Mouse (Mus musculus): Measurements from ENCODE around the gene 5031439G07Rik. TPM values are rescaled to one million over a fixed set of nuclear protein-coding genes. Genes with fewer than 3 reads are reported as not detected.

5031439G07Rik gene
- polyA plus RNA-seq, 1 experiment from 2014 or later, result 14.1 TPM

GRCm38 (mm10) chr15:84950053-84950452 is 38.3 kb downstream of the 5031439G07Rik start:
- Histone ChIP-seq H3K9ac (ENCODE audit: low read length) (no peak overlapping the region), H3K4me3 (ENCODE audit: low read depth, low read length) (no peak overlapping the region), H3K36me3 (ENCODE audit: control insufficient read depth, insufficient read depth, low read length) (peaks cover 82% of the 10 kb centered on the region), H3K4me1 (ENCODE audit: control insufficient read depth, insufficient read depth, low read length) (no peaks in the 10 kb centered on the region), H3K27me3 (replicated peaks; ENCODE audit: control insufficient read depth, insufficient read depth, low read length) (no peaks in the 10 kb centered on the region), H3K27ac (ENCODE audit: low read depth, low read length) (no peak overlapping the region), H3K9me3 (replicated peaks; ENCODE audit: control insufficient read depth, low read length) (no peaks in the 10 kb centered on the region), H3K4me2 (ENCODE audit: low read length) (no peak overlapping the region)
- ATAC-seq (no peak), DNase-seq (ENCODE audit: low spot score) (no peak)
- WGBS, result 91% methylated on average over 4 of the region's 4 CpGs

- no peaks in the 10 kb centered on the region for H3K27me3 ChIP-seq (replicated peaks; ENCODE audit: control insufficient read depth, insufficient read depth, low read length)
- H3K9me3 ChIP-seq (replicated peaks; ENCODE audit: control insufficient read depth, low read length), result no peaks in the 10 kb centered on the region
- peaks cover 72% of the 10 kb centered on the region for H3K36me3 ChIP-seq (ENCODE audit: control insufficient read depth, insufficient read depth, low read length)
- H3K4me1 ChIP-seq (ENCODE audit: control insufficient read depth, insufficient read depth, low read length), result no peaks in the 10 kb centered on the region
- no peak overlapping the region for H3K4me2 ChIP-seq (ENCODE audit: low read length)
- ATAC-seq (no peak), DNase-seq (ENCODE audit: low spot score) (no peak)
- H3K27ac ChIP-seq (ENCODE audit: low read depth, low read length), result no peak overlapping the region
- no peak overlapping the region for H3K9ac ChIP-seq (ENCODE audit: low read length)
- 82% methylated on average over 14 of the region's 14 CpGs for WGBS
- H3K4me3 ChIP-seq (ENCODE audit: low read depth, low read length), result no peak overlapping the region
These were observed 39.4 kb downstream of the 5031439G07Rik start for GRCm38 (mm10) chr15:84948990-84949389.

DNA sequence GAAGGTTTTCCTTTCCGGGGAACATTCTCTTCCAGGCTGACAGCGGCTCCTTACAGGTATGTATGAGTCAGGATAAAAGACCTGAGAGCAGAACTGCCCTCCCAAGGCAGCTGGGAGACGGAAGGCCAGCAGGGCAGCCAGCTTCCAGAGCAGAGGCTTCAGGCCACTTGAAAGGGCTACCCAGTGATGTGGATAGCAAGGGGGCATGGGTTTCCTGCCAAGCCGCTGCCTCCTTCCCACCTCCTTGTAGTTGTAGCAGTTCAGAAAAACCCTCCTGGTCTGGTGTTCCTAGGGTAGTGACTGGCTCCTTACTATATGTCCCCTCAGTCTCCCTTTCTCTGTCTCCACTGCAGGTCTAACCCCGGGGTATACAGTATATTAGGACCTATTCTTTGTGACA is 44.0 kb downstream of the 5031439G07Rik start:
- Histone ChIP-seq H3K4me2 (ENCODE audit: low read length) (no peak overlapping the region), H3K27ac (ENCODE audit: low read depth, low read length) (no peak overlapping the region), H3K4me3 (ENCODE audit: low read depth, low read length) (no peak overlapping the region), H3K4me1 (ENCODE audit: control insufficient read depth, insufficient read depth, low read length) (no peaks in the 10 kb centered on the region), H3K36me3 (ENCODE audit: control insufficient read depth, insufficient read depth, low read length) (peaks cover 60% of the 10 kb centered on the region), H3K9ac (ENCODE audit: low read length) (no peak overlapping the region), H3K9me3 (replicated peaks; ENCODE audit: control insufficient read depth, low read length) (no peaks in the 10 kb centered on the region), H3K27me3 (replicated peaks; ENCODE audit: control insufficient read depth, insufficient read depth, low read length) (no peaks in the 10 kb centered on the region)
- ATAC-seq, result no peak
- DNase-seq (ENCODE audit: low spot score), result no peak
- 87% methylated on average over 5 of the region's 5 CpGs for WGBS

DNA sequence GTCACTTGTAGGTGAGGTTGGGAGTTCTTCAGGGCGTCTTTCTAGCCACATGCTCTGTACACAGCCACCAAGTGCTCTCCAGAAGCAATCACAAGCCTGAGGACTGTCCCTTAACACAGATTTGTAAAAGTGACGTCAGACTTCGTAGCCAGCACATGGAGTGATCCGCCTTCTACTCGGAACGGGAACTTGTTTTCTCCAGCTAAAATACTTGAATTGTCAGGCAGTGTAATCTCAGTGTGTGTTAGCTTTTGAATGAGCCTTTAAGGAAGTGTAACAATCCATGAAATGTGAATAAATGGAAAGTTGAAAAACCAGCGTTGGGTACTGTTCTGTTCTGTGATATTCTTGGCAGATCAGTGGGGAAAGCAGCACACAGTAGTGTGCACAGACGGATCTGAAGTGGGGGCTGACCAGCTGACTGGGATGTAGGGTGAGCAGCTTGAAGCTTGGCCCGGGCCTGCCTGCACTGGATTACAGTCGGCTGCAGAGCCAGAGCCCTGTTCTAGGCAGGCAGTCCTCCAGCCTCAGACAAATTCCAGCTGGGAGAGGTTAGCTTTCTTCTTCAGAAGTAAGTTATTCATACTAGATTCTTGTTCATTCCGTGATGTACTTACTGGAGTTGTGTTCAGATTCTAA is 45.6 kb downstream of the 5031439G07Rik start:
- Histone ChIP-seq H3K27ac (ENCODE audit: low read depth, low read length) (no peak overlapping the region), H3K27me3 (replicated peaks; ENCODE audit: control insufficient read depth, insufficient read depth, low read length) (no peaks in the 10 kb centered on the region), H3K36me3 (ENCODE audit: control insufficient read depth, insufficient read depth, low read length) (peaks cover 60% of the 10 kb centered on the region), H3K9me3 (replicated peaks; ENCODE audit: control insufficient read depth, low read length) (no peaks in the 10 kb centered on the region), H3K4me1 (ENCODE audit: control insufficient read depth, insufficient read depth, low read length) (no peaks in the 10 kb centered on the region), H3K4me2 (ENCODE audit: low read length) (no peak overlapping the region), H3K9ac (ENCODE audit: low read length) (no peak overlapping the region), H3K4me3 (ENCODE audit: low read depth, low read length) (no peak overlapping the region)
- WGBS, result 66% methylated on average over 11 of the region's 11 CpGs
- no peak for DNase-seq (ENCODE audit: low spot score)
- peak; percentile 48; the same call in 1 of the 2 replicates for ATAC-seq

DNA sequence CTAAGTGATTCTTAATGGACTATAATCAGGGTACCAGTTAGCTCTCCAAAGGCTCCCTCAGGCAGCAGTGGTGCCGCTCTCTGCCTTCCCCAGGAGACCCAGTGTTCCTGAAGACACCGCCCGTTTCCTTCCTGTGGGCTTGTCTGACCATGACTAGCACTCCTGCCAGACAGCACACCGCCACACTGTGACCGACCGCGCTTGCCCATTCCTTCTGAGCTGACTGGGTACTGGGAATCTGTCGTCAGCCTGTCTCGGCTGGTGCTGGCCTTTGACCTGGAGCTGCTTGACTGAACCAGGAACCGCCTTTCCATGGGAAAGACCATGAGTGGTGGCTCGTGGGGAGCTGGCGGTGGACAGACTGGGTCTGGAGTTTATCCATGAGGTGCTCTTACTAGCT is 48.2 kb downstream of the 5031439G07Rik start:
- ATAC-seq, result no peak
- Histone ChIP-seq H3K4me2 (ENCODE audit: low read length) (no peak overlapping the region), H3K27me3 (replicated peaks; ENCODE audit: control insufficient read depth, insufficient read depth, low read length) (no peaks in the 10 kb centered on the region), H3K4me3 (ENCODE audit: low read depth, low read length) (no peak overlapping the region), H3K27ac (ENCODE audit: low read depth, low read length) (no peak overlapping the region), H3K9me3 (replicated peaks; ENCODE audit: control insufficient read depth, low read length) (no peaks in the 10 kb centered on the region), H3K36me3 (ENCODE audit: control insufficient read depth, insufficient read depth, low read length) (peaks cover 77% of the 10 kb centered on the region), H3K9ac (ENCODE audit: low read length) (no peak overlapping the region), H3K4me1 (ENCODE audit: control insufficient read depth, insufficient read depth, low read length) (no peaks in the 10 kb centered on the region)
- 89% methylated on average over 12 of the region's 12 CpGs for WGBS
- DNase-seq (ENCODE audit: low spot score), result no peak

- H3K36me3 ChIP-seq (ENCODE audit: control insufficient read depth, insufficient read depth, low read length), result peaks cover 100% of the 10 kb centered on the region
- ATAC-seq (no peak), DNase-seq (ENCODE audit: low spot score) (peak; percentile 17)
- no peak overlapping the region for H3K4me2 ChIP-seq (ENCODE audit: low read length)
- H3K4me1 ChIP-seq (ENCODE audit: control insufficient read depth, insufficient read depth, low read length), result no peaks in the 10 kb centered on the region
- H3K27me3 ChIP-seq (replicated peaks; ENCODE audit: control insufficient read depth, insufficient read depth, low read length), result no peaks in the 10 kb centered on the region
- no peaks in the 10 kb centered on the region for H3K9me3 ChIP-seq (replicated peaks; ENCODE audit: control insufficient read depth, low read length)
- no peak overlapping the region for H3K4me3 ChIP-seq (ENCODE audit: low read depth, low read length)
- H3K9ac ChIP-seq (ENCODE audit: low read length), result no peak overlapping the region
- H3K27ac ChIP-seq (ENCODE audit: low read depth, low read length), result no peak overlapping the region
- 80% methylated on average over 16 of the region's 16 CpGs for WGBS
These were observed 53.5 kb downstream of the 5031439G07Rik start for GRCm38 (mm10) chr15:84934901-84935300.

DNA sequence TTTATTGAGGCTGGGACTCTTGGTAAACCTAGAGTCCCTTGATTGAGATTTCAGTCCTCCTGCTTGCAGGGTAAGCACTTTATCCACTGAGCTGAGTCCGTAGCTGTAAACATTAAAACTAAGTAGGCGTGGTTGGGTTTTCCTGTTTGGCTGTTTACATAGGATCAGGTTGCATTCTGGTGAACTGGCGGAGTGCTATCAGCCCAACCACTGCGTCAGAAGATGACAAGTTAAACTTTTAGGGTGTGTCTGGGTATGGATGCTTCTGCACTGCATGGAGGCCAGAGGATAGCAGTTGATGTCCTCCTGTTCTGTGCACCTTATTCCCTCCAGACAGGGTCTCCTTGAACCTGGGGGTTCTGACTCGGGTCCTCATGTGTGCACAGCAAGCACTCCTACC is 56.0 kb downstream of the 5031439G07Rik start:
- Histone ChIP-seq H3K27me3 (replicated peaks; ENCODE audit: control insufficient read depth, insufficient read depth, low read length) (no peaks in the 10 kb centered on the region), H3K4me1 (ENCODE audit: control insufficient read depth, insufficient read depth, low read length) (no peaks in the 10 kb centered on the region), H3K9ac (ENCODE audit: low read length) (no peak overlapping the region), H3K4me2 (ENCODE audit: low read length) (no peak overlapping the region), H3K27ac (ENCODE audit: low read depth, low read length) (no peak overlapping the region), H3K4me3 (ENCODE audit: low read depth, low read length) (no peak overlapping the region), H3K36me3 (ENCODE audit: control insufficient read depth, insufficient read depth, low read length) (peaks cover 98% of the 10 kb centered on the region), H3K9me3 (replicated peaks; ENCODE audit: control insufficient read depth, low read length) (no peaks in the 10 kb centered on the region)
- DNase-seq (ENCODE audit: low spot score) (no peak), ATAC-seq (no peak)
- 88% methylated on average over 5 of the region's 5 CpGs for WGBS

DNA sequence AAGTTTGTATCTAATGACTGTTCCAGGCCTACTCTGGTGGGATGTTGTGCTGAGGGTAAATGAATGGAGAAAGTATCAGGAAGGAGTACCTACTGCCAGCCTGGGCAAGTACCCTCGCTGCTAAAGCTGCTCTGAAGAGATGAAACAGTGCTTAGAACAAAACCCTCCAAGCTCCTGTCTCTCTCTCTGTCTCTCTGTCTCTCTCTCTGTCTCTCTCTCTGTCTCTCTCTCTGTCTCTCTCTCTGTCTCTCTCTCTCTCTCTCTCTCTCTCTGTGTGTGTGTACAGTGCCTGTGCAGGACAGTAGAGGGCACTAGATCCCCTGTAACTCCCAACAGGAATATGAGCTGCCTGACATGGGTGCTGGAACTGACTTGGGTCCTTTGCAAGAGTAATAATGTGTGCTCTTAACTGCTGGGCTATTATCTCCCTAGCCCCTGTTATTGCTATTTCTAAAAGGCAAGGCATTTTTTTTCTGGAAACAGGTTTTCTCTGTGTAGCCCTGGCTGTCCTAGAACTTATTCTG is 62.8 kb downstream of the 5031439G07Rik start:
- H3K4me1 ChIP-seq (ENCODE audit: control insufficient read depth, insufficient read depth, low read length), result peaks cover 21% of the 10 kb centered on the region
- H3K27ac ChIP-seq (ENCODE audit: low read depth, low read length), result no peak overlapping the region
- 50% methylated on average over 1 of the region's 1 CpGs for WGBS
- no peaks in the 10 kb centered on the region for H3K9me3 ChIP-seq (replicated peaks; ENCODE audit: control insufficient read depth, low read length)
- peaks cover 33% of the 10 kb centered on the region for H3K36me3 ChIP-seq (ENCODE audit: control insufficient read depth, insufficient read depth, low read length)
- peak overlapping the region; percentile 89 for H3K4me2 ChIP-seq (ENCODE audit: low read length)
- ATAC-seq, result no peak
- no peak overlapping the region for H3K4me3 ChIP-seq (ENCODE audit: low read depth, low read length)
- peak; percentile 36 for DNase-seq (ENCODE audit: low spot score)
- no peak overlapping the region; the same call in 1 of the 2 replicates for H3K9ac ChIP-seq (ENCODE audit: low read length)
- H3K27me3 ChIP-seq (replicated peaks; ENCODE audit: control insufficient read depth, insufficient read depth, low read length), result no peaks in the 10 kb centered on the region

- peaks cover 26% of the 10 kb centered on the region for H3K36me3 ChIP-seq (ENCODE audit: control insufficient read depth, insufficient read depth, low read length)
- H3K27me3 ChIP-seq (replicated peaks; ENCODE audit: control insufficient read depth, insufficient read depth, low read length), result no peaks in the 10 kb centered on the region
- DNase-seq (ENCODE audit: low spot score) (peak; percentile 84), ATAC-seq (no peak)
- H3K9ac ChIP-seq (ENCODE audit: low read length), result peak overlapping the region; percentile 94
- WGBS, result 12% methylated on average over 9 of the region's 9 CpGs
- H3K4me1 ChIP-seq (ENCODE audit: control insufficient read depth, insufficient read depth, low read length), result peaks cover 21% of the 10 kb centered on the region
- no peak overlapping the region for H3K27ac ChIP-seq (ENCODE audit: low read depth, low read length)
- H3K4me3 ChIP-seq (ENCODE audit: low read depth, low read length), result peak overlapping the region; percentile 98
- no peaks in the 10 kb centered on the region for H3K9me3 ChIP-seq (replicated peaks; ENCODE audit: control insufficient read depth, low read length)
- H3K4me2 ChIP-seq (ENCODE audit: low read length), result peak overlapping the region; percentile 89
These were observed 63.5 kb downstream of the 5031439G07Rik start for GRCm38 (mm10) chr15:84924781-84925315.

Data from forebrain, embryonic 14.5 days (tissue).